Mouse (Mus musculus) colon, adult 2 months (tissue): Measurements from ENCODE around the gene Cip2a. TPM values are rescaled to one million over a fixed set of nuclear protein-coding genes. Genes with fewer than 3 reads are reported as not detected.

ENCODE experiments used
- polyA plus RNA-seq: library from polyadenylated mRNA; depleted of rRNA; stranded (reverse); fragments of >200 nt; gene quantifications from 2 replicates; pipeline ENCODE4 v1.2.3, GENCODE M21; 2012; rRNA removed

Cip2a gene
- 1.4 and 1.7 TPM in 2 replicates for polyA plus RNA-seq

DNA sequence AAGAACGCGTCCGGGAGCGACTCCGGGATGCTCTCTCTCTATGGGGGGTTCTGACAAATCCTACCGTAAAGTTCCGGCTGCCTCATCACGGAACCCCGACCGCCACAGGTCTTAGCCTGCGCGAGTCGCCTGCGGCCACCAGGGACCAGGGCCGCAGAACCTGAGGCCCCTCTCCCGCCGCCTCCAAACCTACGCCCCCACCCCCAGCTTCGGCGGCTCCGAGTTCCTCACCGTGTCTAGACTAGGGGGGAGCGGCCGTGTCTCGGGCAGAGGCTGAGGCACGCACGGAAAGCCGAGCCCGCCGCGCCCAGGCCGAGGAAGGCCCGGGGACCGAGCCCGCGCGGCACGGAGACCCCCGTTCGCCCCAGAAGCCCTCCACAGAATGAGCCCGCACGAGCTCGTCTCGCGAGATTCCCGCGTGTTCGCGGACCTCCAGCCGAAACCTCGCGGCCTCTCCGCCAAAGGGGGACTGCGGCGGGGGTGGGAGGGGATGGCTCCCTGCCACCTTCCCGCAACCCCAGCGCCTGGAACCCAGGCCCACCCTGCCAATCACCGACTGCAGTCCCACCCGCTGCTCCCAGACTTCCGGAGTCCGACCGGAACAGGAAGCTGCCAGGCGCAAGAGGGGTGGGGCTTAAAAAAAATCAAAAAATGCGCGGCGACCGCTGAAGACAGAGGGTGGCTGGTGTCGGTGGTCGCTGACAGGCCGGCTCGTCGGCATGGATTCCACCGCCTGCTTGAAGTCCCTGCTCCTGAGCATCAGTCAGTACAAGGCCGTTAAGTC is at the start of gene Cip2a, which contains the start of gene Dzip3:
Gene Cip2a, plus strand, starts transcription at position 627 of the 784 bp plus-strand sequence.
Gene Dzip3, minus strand, starts transcription at position 607 of the 784 bp plus-strand sequence.

DNA sequence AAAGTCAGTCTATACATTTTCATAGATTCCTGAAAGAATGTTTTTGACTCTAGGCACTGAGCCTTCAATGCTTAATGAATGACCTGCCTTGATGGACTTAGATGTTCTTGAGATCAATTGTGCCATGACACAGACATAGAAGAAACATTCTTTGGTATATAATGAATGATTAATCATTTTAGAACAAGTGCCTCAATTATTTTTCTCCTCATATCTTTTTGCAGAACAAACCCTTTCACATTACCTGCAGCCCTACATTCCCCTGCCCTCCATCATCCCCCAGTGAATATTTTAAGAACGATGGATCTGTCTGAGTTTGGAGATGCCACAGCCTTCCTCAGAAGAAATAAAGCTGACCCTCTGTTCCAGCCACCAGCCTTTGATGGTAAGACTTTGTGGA is 63.2 kb downstream of the Cip2a start, which contains the start of gene Myh15:
Gene Myh15, plus strand, starts transcription at position 301 of the 400 bp plus-strand sequence.

Other genes starting within 250 kb of the Cip2a start
- not detected in 2 replicates for gene Trat1, start 222.2 kb upstream of the Cip2a start, polyA plus RNA-seq
- 108 and 114 TPM in 2 replicates for gene Retnlb, start 177.3 kb upstream of the Cip2a start, polyA plus RNA-seq
- 13.4 and 18.7 TPM in 2 replicates for gene Retnla, start 151.6 kb upstream of the Cip2a start, polyA plus RNA-seq
- gene Retnlg, start 121.6 kb upstream of the Cip2a start, polyA plus RNA-seq = 1.6 and 2.9 TPM in 2 replicates
- gene Dzip3, start within 50 bp of the Cip2a start, polyA plus RNA-seq = 0.67 and 0.72 TPM in 2 replicates
- gene Myh15, start 63.3 kb downstream of the Cip2a start, polyA plus RNA-seq = not detected in 2 replicates